Mouse (Mus musculus) left cerebral cortex, postnatal 36 days (tissue): ENCODE measurements at regions not wholly inside any gene's neighbourhood (a gene's known extent, or its start where the extent isn't known, plus 50 kb on each side); places are given as distances from the start of the nearest gene placed in this dataset.

Experiments
- DNase-seq, 2 experiments: peaks; one replicate each; pipeline ENCODE4 v3.0.0; 2021 to 2022; ENCODE audit warnings: low spot score in 2 of 2, mixed read lengths in 1 of 2
- intact Hi-C: fragments of 180-260 bp; cut with DNase I; formaldehyde crosslinking; loops from one replicate; pipeline ENCODE4 v1.15.1; 2025

DNA sequence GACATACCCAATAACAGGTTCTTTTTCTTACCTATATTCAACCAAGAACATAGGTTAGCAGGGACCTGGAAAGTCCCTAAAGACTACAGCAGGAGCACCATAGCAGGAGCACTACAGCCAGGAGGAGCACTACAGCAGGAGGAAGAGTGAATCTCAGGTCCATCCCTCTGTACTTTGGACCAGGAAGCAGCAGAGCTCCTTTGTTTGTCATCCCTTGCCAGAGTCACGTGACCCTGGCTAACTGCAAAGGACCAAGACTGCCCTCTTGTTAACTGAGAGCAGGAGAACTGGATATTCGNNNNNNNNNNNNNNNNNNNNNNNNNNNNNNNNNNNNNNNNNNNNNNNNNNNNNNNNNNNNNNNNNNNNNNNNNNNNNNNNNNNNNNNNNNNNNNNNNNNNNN is 172.2 kb upstream of the Samsn1 start:
- no peak for DNase-seq
- intact Hi-C loops, result no loop called here

- DNase-seq, result no peak
- intact Hi-C loops, result no loop called here
These were observed 169.1 kb upstream of the Samsn1 start for GRCm38 (mm10) chr16:76191135-76191534.

DNA sequence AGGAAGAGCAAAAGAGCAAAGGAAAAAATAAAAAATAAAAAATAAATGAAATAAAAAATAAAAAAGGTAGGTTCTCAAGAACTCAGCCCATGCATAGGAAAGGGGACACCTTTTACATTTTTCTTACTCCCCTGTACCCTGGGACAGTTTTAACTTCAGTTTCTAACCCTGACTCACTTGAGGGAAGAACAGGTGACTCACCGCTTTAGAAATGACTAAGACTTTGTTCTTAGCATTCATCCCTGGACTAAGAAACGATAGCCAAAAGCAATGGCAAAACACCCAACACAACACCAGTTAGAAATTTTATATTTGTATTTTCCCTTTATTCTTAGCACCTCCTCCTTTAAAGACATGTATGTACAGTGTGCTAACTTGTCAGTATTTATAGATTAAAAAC is 161.5 kb upstream of the Samsn1 start:
- DNase-seq, result no peak
- intact Hi-C loops, result no loop called here

DNA sequence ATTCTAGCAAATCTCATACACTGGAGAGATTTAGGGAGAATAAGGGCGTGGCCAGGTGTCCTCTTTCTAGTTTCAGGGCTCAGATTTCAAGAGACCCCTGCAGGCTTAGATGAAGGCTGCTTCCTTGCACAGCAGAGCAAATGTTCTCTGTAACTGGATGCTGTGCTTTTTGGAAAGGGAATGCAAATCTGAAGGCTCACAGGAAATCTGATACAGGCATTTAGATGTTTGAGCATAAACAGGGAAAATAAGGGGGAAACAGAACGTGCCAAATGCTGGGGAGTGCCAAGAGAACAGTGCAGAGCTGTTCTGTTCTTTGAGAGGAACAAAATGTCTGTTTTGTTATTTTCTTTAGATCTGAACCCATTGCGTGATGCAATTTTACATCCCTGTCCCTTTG is 161.0 kb upstream of the Samsn1 start:
- intact Hi-C loops, result no loop called here
- DNase-seq, result no peak

DNA sequence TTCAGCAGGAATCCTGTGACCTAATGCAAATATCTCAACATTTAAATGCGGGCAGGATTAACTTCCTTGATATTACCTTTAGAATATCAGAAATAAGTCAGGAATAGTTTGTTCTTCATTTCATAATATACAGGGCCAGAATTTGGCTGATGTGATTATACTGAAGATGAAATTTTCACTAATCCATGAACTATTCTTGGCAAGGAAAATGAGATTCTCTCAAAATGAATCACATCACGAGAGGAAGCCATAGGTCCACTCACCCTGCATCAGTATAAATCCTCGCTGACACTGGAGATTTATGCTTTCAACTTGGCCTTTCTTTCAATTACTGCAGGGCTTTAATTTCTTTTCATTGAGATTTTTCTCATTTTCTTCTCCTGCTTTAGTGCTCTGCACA is 159.5 kb upstream of the Samsn1 start:
- intact Hi-C loops, result no loop called here
- no peak for DNase-seq

DNA sequence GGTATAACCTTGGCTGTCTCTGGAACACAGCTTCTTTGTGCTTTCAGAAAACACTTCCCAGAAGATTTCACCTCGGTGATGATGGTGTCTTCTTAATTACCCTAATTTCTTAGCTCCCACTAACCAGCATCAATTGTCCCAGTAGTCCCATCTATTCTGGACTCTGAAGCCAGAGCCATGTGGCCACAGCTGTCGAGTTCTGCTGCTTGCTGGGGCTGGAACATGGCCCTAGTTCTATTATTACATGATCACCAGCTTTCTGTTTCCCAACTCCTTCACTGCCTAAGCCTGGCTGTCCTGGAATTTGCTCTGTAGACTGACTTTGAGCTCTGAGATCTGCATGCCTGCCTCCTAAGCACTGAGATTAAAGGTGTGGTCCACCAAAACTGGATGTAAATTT is 145.6 kb upstream of the Samsn1 start:
- intact Hi-C loops, result no loop called here
- DNase-seq, result no peak

DNA sequence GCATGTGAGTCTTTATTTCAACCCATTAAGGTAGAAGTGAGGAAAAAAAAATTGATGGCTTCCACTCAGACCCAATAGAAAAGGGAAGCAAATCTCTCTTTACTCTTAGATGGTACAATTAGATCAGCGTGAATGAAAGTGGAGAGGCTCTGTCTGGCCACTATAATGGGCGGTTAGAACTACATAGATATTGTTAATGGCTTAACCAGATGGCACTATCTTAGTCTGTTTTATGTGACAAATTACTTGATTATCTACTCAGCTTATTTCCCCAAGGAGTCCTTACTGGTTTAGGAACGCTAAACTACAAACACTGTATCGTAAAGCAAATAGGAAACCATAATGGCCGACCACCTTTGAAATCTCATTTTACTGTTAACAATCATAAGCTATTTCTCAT is 138.8 kb upstream of the Samsn1 start:
- DNase-seq, result no peak
- intact Hi-C loops, result no loop called here

- no peak for DNase-seq
- intact Hi-C loops, result no loop called here
These were observed 136.5 kb upstream of the Samsn1 start for GRCm38 (mm10) chr16:76158585-76158984.

GRCm38 (mm10) chr16:76153766-76154525 is 131.9 kb upstream of the Samsn1 start:
- intact Hi-C loops, result no loop called here
- DNase-seq, result no peak

- intact Hi-C loops, result no loop called here
- DNase-seq, result no peak
These were observed 127.5 kb upstream of the Samsn1 start for GRCm38 (mm10) chr16:76149581-76149980.

GRCm38 (mm10) chr16:76133892-76134291 is 111.8 kb upstream of the Samsn1 start:
- no peak for DNase-seq
- intact Hi-C loops, result no loop called here

DNA sequence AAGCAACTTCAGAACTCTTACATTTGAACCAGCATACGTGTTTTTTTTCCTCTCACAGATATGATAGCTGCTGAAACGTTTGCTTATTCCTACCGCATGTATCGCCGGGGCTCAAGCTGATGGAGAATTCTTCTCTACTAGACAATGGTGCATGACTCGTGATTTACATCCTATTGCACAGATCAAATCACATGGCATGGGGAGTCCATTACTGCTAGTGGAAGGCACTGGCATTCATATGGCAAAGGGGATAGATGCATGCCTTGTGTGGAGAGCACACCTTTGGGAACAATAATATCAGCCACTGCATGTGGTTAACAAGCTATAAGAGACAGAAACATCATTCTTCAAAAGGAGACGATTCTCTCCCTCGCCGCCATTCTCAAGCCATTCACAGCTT is 108.4 kb upstream of the Samsn1 start:
- DNase-seq, result no peak
- intact Hi-C loops, result no loop called here

GRCm38 (mm10) chr16:76129982-76130381 is 107.9 kb upstream of the Samsn1 start:
- intact Hi-C loops, result no loop called here
- no peak for DNase-seq

- intact Hi-C loops, result no loop called here
- no peak for DNase-seq
These were observed 100.9 kb upstream of the Samsn1 start for GRCm38 (mm10) chr16:76123021-76123384.

DNA sequence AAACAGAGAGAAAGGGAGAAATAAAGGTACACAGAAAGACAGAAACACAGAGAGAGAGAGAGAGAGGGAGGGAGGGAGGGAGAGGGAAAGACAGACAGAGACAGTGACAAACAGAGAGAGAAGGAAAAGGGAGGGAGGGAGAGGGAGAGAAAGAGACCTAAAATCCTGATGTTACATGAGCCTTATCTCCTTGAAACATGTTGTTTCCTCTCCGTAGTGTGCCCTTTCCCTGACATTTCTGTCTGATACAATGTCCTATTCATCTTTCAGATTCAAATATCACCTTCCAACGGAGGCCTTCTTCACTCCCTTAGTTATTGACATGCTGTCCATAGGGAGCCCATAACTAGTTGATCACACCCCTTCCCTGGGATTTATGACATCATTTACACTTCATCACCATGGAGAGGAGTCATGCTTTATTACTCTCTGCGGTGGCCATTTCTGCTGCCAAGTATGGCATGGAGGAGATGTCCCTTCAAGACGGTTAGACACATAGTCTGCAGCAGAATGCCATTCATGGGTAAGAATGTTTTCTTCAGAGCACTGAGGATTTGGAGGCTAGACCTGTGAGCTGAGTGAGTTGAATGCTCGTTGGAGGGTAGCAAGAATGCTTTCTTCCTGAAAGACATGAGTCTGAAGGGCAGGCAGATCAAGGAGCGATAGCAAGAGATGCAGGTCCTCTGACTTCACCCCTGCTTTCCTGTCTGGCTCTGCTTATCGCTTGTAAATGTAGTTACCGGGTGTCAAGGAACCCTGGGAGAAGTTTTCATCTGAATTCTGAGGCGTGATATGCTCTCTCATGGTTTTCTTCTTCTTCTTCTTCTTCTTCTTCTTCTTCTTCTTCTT is 100.3 kb upstream of the Samsn1 start:
- DNase-seq, result no peak
- intact Hi-C loops, result no loop called here

- DNase-seq, result no peak
- intact Hi-C loops, result no loop called here
These were observed 98.6 kb upstream of the Samsn1 start for GRCm38 (mm10) chr16:76120712-76121111.

DNA sequence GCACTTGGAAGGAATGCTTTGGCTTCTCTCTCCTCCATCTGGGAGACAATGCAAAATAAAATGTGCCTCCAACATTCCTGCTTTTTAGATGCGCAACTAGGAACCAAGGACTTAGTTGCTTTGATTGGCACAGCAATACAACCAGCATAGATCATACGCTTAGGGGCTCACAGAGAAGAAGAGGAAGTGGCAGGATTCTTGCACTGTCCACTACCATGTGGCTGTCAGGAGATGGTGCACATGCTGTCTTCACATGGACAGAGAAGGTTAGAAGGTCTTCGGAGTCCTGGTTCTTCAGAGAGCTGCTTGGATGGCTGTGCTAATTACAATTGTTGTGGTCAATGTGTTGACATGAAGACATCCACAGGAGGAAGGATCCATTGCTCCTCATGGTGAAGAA is 88.3 kb upstream of the Samsn1 start:
- intact Hi-C loops, result no loop called here
- DNase-seq, result no peak

DNA sequence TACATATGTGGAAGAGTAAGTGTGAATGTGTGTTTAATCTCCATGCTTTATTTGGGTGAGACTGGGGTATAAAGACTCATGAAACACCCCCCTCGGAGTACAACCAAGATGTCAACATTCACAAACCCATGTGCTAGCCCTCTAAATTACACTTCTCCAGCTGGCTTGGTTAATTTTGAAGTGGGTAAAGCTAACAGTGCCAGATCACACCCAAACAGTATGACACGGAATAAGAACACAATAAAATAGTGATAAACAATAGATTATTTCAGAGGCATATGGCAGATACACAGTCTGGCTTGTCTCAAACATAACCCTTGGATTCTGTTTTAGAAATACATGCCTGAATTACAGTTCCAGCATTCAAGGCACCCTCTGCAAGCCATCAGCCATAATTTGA is 86.4 kb upstream of the Samsn1 start:
- intact Hi-C loops, result no loop called here
- DNase-seq, result no peak

DNA sequence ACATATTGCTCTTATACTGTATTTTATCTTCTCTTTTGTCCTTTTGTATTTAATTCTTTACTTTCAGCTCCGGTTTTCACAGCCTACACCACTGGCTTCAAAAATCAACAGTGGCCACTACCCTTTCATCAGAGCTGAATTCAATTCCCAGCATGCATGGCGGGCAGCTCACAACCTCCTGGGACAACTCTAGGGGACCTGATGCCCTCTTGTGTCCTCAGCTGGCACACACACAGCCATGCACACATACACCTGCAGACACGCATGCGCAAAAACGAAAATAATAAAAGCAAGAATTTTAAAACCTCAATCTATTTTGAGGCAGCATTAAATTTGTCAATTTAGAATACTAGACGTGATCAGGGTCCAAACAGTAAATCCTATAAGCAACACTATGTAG is 82.6 kb upstream of the Samsn1 start:
- no peak for DNase-seq

DNA sequence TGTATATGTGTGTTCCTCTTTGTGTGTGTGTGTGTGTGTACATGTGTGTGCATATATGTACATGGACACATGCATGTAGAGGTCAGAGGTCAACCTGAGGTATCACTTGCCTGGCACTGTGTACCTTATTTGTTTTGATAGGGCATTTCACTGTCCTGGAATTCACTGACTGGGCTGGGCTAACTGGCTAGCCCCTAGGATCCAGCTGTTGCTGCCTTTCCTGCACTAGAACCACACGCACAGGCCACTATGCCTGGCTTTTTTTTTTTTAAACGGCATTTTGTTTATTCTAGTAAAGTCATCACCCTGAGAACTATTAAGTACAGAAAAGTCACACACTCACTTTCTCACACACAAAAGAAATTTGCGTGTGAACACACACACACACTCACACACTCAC is 79.7 kb upstream of the Samsn1 start:
- DNase-seq, result no peak
- intact Hi-C loops, result no loop called here

More for the DNA sequence above, 82.6 kb upstream of the Samsn1 start:
- intact Hi-C loops, result no loop called here

DNA sequence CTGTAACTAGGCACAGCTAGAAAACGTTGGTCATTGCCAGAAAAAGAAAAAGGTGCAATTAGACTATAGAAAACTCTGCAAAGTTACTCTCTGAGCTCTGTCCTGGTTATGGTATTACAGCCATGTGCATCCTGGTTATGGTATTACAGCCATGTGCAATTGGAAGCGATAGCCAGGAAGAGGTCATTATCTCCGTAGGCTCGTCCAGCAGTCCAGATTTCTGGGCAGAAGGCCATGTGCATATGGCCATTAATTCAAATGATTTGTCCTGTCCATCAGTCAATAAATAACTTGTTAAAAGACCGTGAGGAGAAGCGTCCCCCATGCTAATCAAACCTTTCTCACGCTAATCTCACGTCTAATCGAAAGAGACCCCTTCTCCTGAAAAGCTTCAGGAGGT is 75.7 kb upstream of the Samsn1 start:
- intact Hi-C loops, result no loop called here
- DNase-seq, result no peak
